Comparison of ENCODE assay signal across 8 mouse cellular contexts in the genomic region with DNA sequence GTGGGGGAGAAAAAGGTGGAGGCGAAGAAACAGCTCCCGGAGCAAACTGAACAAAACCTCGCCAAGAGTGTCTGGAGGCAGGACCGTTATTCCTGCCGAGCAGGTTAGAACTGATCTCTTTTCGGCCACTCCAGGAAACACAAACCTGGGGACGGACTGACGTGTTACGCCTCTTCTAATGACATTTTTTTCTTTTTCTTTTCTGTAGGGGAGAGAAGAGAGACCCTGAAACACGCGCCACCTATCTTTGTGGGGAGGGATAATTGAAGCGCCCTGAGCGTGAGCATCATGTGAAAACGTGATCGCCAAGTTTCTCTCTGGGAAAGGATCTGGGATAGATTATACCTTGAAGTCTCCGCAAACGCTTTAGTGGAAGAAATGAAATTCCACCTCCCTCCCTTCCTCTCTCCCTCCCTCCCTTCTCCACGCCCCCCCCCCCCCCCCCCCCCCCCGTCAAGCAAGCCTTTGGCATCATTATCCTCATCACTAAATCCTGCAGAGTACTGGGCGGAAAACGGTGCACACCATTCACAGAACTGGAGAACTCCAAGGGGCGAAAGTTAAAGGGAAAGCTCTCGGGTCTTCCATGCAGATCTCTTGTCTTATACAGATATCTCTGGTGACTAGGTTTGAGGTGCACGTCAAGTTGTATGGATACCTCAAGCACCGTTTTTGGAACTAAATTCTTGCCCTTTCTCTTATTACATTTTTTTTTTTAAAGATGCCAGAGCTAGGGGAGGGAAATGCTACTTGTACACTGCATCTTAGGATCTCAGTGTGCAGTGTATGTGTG. TPM values are rescaled to one million over a fixed set of nuclear protein-coding genes. Genes with fewer than 3 reads are reported as not detected.
DNase-seq lines count a peak whose midpoint lies in the region; ATAC-seq and TF ChIP-seq lines count a peak whose summit lies in the region.

No protein-coding gene starts in this region.

- no peaks in the 10 kb centered on the region for H3K36me3 ChIP-seq in liver, embryonic 16.5 days (ENCODE audit: control insufficient read depth, insufficient read depth)

- peak overlapping the region; percentile 97 for H3K9ac ChIP-seq in liver, embryonic 16.5 days (ENCODE audit: low read depth, low read length)

- H3K9me3 ChIP-seq in liver, embryonic 16.5 days (replicated peaks; ENCODE audit: control insufficient read depth, low read length), result no peaks in the 10 kb centered on the region

- H3K4me2 ChIP-seq in liver, embryonic 16.5 days (ENCODE audit: low read depth, low read length), result peak overlapping the region; percentile 92

- H3K27me3 ChIP-seq in liver, embryonic 16.5 days (ENCODE audit: control insufficient read depth, insufficient read depth, low read depth, low read length), result peaks cover 8% of the 10 kb centered on the region

- H3K4me3 ChIP-seq in cortical plate, adult 2 months (ENCODE audit: insufficient read depth, low read length), result peak overlapping the region; percentile 90
- H3K4me3 ChIP-seq in liver, embryonic 16.5 days (ENCODE audit: low read depth, low read length), result peak overlapping the region; percentile 91

- DNase-seq in layer of hippocampus, adult 11-12 months (ENCODE audit: low spot score), result peak; percentile 76
- DNase-seq in layer of hippocampus, postnatal 25 days (ENCODE audit: extremely low spot score in 1 of 2, low spot score in 1 of 2), result no peak
- DNase-seq in heart, adult 18-20 months, result peak; percentile 76 to 82
- peak; percentile 66 for DNase-seq in kidney, adult 18-20 months
- DNase-seq in natural killer cell, adult 2 months (ENCODE audit: low spot score in 2 of 2), result peak; percentile 34 to 50
- peak; percentile 30 for DNase-seq in thymus, postnatal 4 days

- no peak for ATAC-seq in liver, embryonic 16.5 days (ENCODE audit: low read depth)

- peak; percentile 19; the same call in 1 of the 2 replicates for TF ChIP-seq CTCF in cortical plate, adult 2 months (IDR thresholded peaks at IDR 0.05; ENCODE audit: extremely low read depth, insufficient read depth, low read length)

- no peaks in the 10 kb centered on the region; the same call in 1 of the 2 replicates for H3K4me1 ChIP-seq in cortical plate, adult 2 months (ENCODE audit: control insufficient read depth, insufficient read depth, low read length)
- peaks cover 35% of the 10 kb centered on the region for H3K4me1 ChIP-seq in liver, embryonic 16.5 days (ENCODE audit: control insufficient read depth, low read depth, low read length)

- peak overlapping the region; percentile 86 for H3K27ac ChIP-seq in cortical plate, adult 2 months (ENCODE audit: insufficient read depth, low read length)
- H3K27ac ChIP-seq in liver, embryonic 16.5 days (ENCODE audit: low read length), result peak overlapping the region; percentile 86

- TF ChIP-seq POLR2A in cortical plate, adult 2 months (IDR thresholded peaks at IDR 0.05; ENCODE audit: extremely low read depth, insufficient read depth, low read length), result peak; percentile 64

- 1% methylated on average over 23 of the region's 25 CpGs for WGBS in liver, embryonic 16.5 days (ENCODE audit: insufficient replicate concordance)

RNA-seq across cellular contexts. Expression of a gene that starts 4.1 kb away (rescaled TPM):
- total RNA-seq in layer of hippocampus, postnatal 25 days (2021), result 100 to 1,000 TPM; 365 to 458 TPM
- 63.2 and 65.4 TPM in 2 replicates for polyA plus RNA-seq in cortical plate, adult 2 months (2012; rRNA removed)
- 10 to 100 TPM; 34.4 to 44.2 TPM for total RNA-seq in heart, adult 18-20 months (2021)
- polyA plus RNA-seq in liver, embryonic 16.5 days (2015; fragmentation: Nextera tagmentation; extraction: Ambion mirVana), result 12.1 and 12.5 TPM in 2 replicates

Comparison
In these comparisons a context has a peak if more than half of its experiments do, and no peak if none do; other contexts are left out.
1. DNase-seq: peak in layer of hippocampus, adult 11-12 months (single experiment), heart, adult 18-20 months (2 of 2), kidney, adult 18-20 months (single experiment), natural killer cell, adult 2 months (2 of 2) and thymus, postnatal 4 days (single experiment); none in layer of hippocampus, postnatal 25 days (0 of 2).
2. RNA of a gene that starts 4.1 kb away (total RNA-seq): 365 to 458 TPM in layer of hippocampus, postnatal 25 days; 34.4 to 44.2 TPM in heart, adult 18-20 months; every median in the first group is over 4 times any median in the second.